Mouse (Mus musculus) forebrain, embryonic 10.5 days (tissue): ENCODE results near the gene Atp8b4. TPM values are rescaled to one million over a fixed set of nuclear protein-coding genes. Genes with fewer than 3 reads are reported as not detected.
"Not testable (repeated sequence)": the region's sequence is repeated elsewhere in the genome, so short reads cannot be mapped to it uniquely, and the experiment has no call there.

Experiments
- DNase-seq: peaks from one replicate; pipeline ENCODE4 v3.0.0-alpha.2; 2017; ENCODE audit warnings: low spot score; ENCODE audit errors: extremely low spot score
- H3K27ac ChIP-seq: fragments of 300-500 bp; sonication (generic); 2 replicates; pipeline ENCODE4 v1.5.1; 2016; ENCODE audit warnings: mild to moderate bottlenecking
- H3K27me3 ChIP-seq: fragments of 300-500 bp; sonication (generic); 2 replicates; pipeline ENCODE4 v1.6.1; 2016; ENCODE audit warnings: mild to moderate bottlenecking; ENCODE audit not compliant: poor library complexity, severe bottlenecking
- H3K36me3 ChIP-seq: fragments of 300-500 bp; sonication (generic); replicated peaks from 2 replicates; pipeline ENCODE4 v1.6.1; 2016; ENCODE audit warnings: mild to moderate bottlenecking, moderate library complexity
- H3K4me1 ChIP-seq: fragments of 300-500 bp; sonication (generic); 2 replicates; pipeline ENCODE4 v1.6.1; 2016
- H3K4me3 ChIP-seq: fragments of 300-500 bp; sonication (generic); 2 replicates; pipeline ENCODE4 v1.5.1; 2016; ENCODE audit warnings: mild to moderate bottlenecking, moderate library complexity
- H3K9me3 ChIP-seq: fragments of 300-500 bp; sonication (generic); 2 replicates; pipeline ENCODE4 v1.6.1; 2016; ENCODE audit warnings: mild to moderate bottlenecking, moderate library complexity
- WGBS: fragments of 180-500 bp; shearing (Covaris S2); methylation state at CpG from one replicate; pipeline ENCODE4 v1.1.7; 2016; 5-methylcytosine and 5-hydroxymethylcytosine counted together
- polyA plus RNA-seq: library from polyadenylated mRNA; unstranded; fragments of >200 nt; fragmentation: Nextera tagmentation; extraction: Ambion mirVana; gene quantifications from 2 replicates; pipeline ENCODE4 v1.2.1, GENCODE M21; 2016

The Atp8b4 gene
- 0.50 and 0.99 TPM in 2 replicates for polyA plus RNA-seq

- 93% methylated on average over 6 of the region's 6 CpGs for WGBS
- no peak for DNase-seq
- Histone ChIP-seq H3K27me3 (no peaks in the 10 kb centered on the region), H3K9me3 (no peaks in the 10 kb centered on the region), H3K4me3 (no peak within 1 kb of the TSS), H3K27ac (no peak within 1 kb of the TSS), H3K4me1 (no peaks in the 10 kb centered on the region), H3K36me3 (no peaks in the 10 kb centered on the region)
Observed at GRCm38 (mm10) chr2:126500521-126500920, at the start of gene Atp8b4. TSS of gene Atp8b4 (minus strand) at chr2:126500674.

GRCm38 (mm10) chr2:126549681-126550080, 49.2 kb upstream of the Atp8b4 start:
- peaks cover 49% of the 10 kb centered on the region for H3K27me3 ChIP-seq
- 92% methylated on average over 7 of the region's 7 CpGs for WGBS
- peaks cover 24% of the 10 kb centered on the region for H3K4me1 ChIP-seq
- DNase-seq: no peak
- H3K4me3 ChIP-seq: no peak overlapping the region
- no peak overlapping the region for H3K27ac ChIP-seq
- H3K9me3 ChIP-seq: no peaks in the 10 kb centered on the region
- H3K36me3 ChIP-seq: no peaks in the 10 kb centered on the region

GRCm38 (mm10) chr2:126546392-126546791, 45.9 kb upstream of the Atp8b4 start:
- Histone ChIP-seq H3K27me3 (peaks cover 16% of the 10 kb centered on the region), H3K27ac (no peak overlapping the region), H3K4me1 (0 out of 2 replicates have a peak, but pooled peaks cover 4% of the 10 kb centered on the region), H3K4me3 (no peak overlapping the region), H3K36me3 (no peaks in the 10 kb centered on the region), H3K9me3 (no peaks in the 10 kb centered on the region)
- DNase-seq: no peak
- WGBS: 91% methylated on average over 3 of the region's 3 CpGs

- WGBS: 77% methylated on average over 5 of the region's 5 CpGs
- DNase-seq: no peak
- Histone ChIP-seq H3K27ac (no peak overlapping the region), H3K4me1 (no peaks in the 10 kb centered on the region), H3K36me3 (no peaks in the 10 kb centered on the region), H3K9me3 (no peaks in the 10 kb centered on the region), H3K4me3 (no peak overlapping the region), H3K27me3 (peaks cover 5% of the 10 kb centered on the region; the same call in 1 of the 2 replicates)
Observed at GRCm38 (mm10) chr2:126545297-126545696, 44.8 kb upstream of the Atp8b4 start.

GRCm38 (mm10) chr2:126542211-126542610, 41.7 kb upstream of the Atp8b4 start:
- Histone ChIP-seq H3K4me3 (no peak overlapping the region), H3K27ac (no peak overlapping the region), H3K36me3 (no peaks in the 10 kb centered on the region), H3K27me3 (no peaks in the 10 kb centered on the region), H3K9me3 (no peaks in the 10 kb centered on the region), H3K4me1 (no peaks in the 10 kb centered on the region)
- no peak for DNase-seq
- WGBS: 92% methylated on average over 5 of the region's 5 CpGs

- Histone ChIP-seq H3K27me3 (no peaks in the 10 kb centered on the region), H3K36me3 (no peaks in the 10 kb centered on the region), H3K4me1 (no peaks in the 10 kb centered on the region), H3K27ac (no peak overlapping the region), H3K9me3 (no peaks in the 10 kb centered on the region), H3K4me3 (no peak overlapping the region)
- DNase-seq: no peak
- WGBS: 89% methylated on average over 6 of the region's 6 CpGs
Observed at GRCm38 (mm10) chr2:126540390-126540925, 40.0 kb upstream of the Atp8b4 start.

- H3K36me3 ChIP-seq: no peaks in the 10 kb centered on the region
- H3K4me1 ChIP-seq: no peaks in the 10 kb centered on the region
- no peaks in the 10 kb centered on the region for H3K27me3 ChIP-seq
- DNase-seq: no peak
- no peak overlapping the region for H3K27ac ChIP-seq
- no peak overlapping the region for H3K4me3 ChIP-seq
- no peaks in the 10 kb centered on the region for H3K9me3 ChIP-seq
Observed at GRCm38 (mm10) chr2:126537654-126538053, 37.2 kb upstream of the Atp8b4 start.

GRCm38 (mm10) chr2:126530581-126530980, 30.1 kb upstream of the Atp8b4 start:
- H3K9me3 ChIP-seq: no peaks in the 10 kb centered on the region
- no peaks in the 10 kb centered on the region for H3K27me3 ChIP-seq
- no peak for DNase-seq
- no peak overlapping the region for H3K27ac ChIP-seq
- no peaks in the 10 kb centered on the region for H3K4me1 ChIP-seq
- H3K4me3 ChIP-seq: no peak overlapping the region
- 84% methylated on average over 3 of the region's 3 CpGs for WGBS
- H3K36me3 ChIP-seq: no peaks in the 10 kb centered on the region

- H3K27ac ChIP-seq: no peak overlapping the region
- no peaks in the 10 kb centered on the region for H3K4me1 ChIP-seq
- H3K4me3 ChIP-seq: no peak overlapping the region
- no peaks in the 10 kb centered on the region for H3K27me3 ChIP-seq
- DNase-seq: no peak
- no peaks in the 10 kb centered on the region for H3K36me3 ChIP-seq
- WGBS: 93% methylated on average over 8 of the region's 8 CpGs
- no peaks in the 10 kb centered on the region for H3K9me3 ChIP-seq
Observed at GRCm38 (mm10) chr2:126527461-126527860, 27.0 kb upstream of the Atp8b4 start.

GRCm38 (mm10) chr2:126524271-126524670, 23.8 kb upstream of the Atp8b4 start:
- no peaks in the 10 kb centered on the region for H3K9me3 ChIP-seq
- H3K4me1 ChIP-seq: no peaks in the 10 kb centered on the region
- H3K27ac ChIP-seq: no peak overlapping the region
- H3K36me3 ChIP-seq: no peaks in the 10 kb centered on the region
- WGBS: 84% methylated on average over 2 of the region's 2 CpGs
- H3K4me3 ChIP-seq: no peak overlapping the region
- DNase-seq: no peak
- no peaks in the 10 kb centered on the region for H3K27me3 ChIP-seq

- not testable (repeated sequence) for H3K4me1 ChIP-seq, H3K36me3 ChIP-seq, H3K9me3 ChIP-seq, H3K4me3 ChIP-seq, H3K27me3 ChIP-seq, DNase-seq, H3K27ac ChIP-seq
- 66% methylated on average over 5 of the region's 5 CpGs for WGBS
Observed at GRCm38 (mm10) chr2:126523101-126523745, 22.7 kb upstream of the Atp8b4 start.

- Histone ChIP-seq H3K4me3 (no peak overlapping the region), H3K9me3 (no peaks in the 10 kb centered on the region), H3K27ac (no peak overlapping the region), H3K27me3 (no peaks in the 10 kb centered on the region), H3K36me3 (no peaks in the 10 kb centered on the region), H3K4me1 (no peaks in the 10 kb centered on the region)
- DNase-seq: no peak
- 83% methylated on average over 8 of the region's 8 CpGs for WGBS
Observed at GRCm38 (mm10) chr2:126522056-126522455, 21.6 kb upstream of the Atp8b4 start.

GRCm38 (mm10) chr2:126521471-126521870, 21.0 kb upstream of the Atp8b4 start:
- Histone ChIP-seq H3K27ac (no peak overlapping the region), H3K9me3 (no peaks in the 10 kb centered on the region), H3K4me3 (no peak overlapping the region), H3K4me1 (no peaks in the 10 kb centered on the region), H3K36me3 (no peaks in the 10 kb centered on the region), H3K27me3 (no peaks in the 10 kb centered on the region)
- DNase-seq: no peak
- WGBS: 84% methylated on average over 10 of the region's 10 CpGs
